Mouse (Mus musculus): ENCODE results near the gene Gadd45g.
"Not testable (repeated sequence)": the region's sequence is repeated elsewhere in the genome, so short reads cannot be mapped to it uniquely, and the experiment has no call there.

Gene Gadd45g

GRCm38 (mm10) chr13:51834520-51834919 lies 12.0 kb upstream of the Gadd45g start:
- no peak for DNase-seq

GRCm38 (mm10) chr13:51835208-51835607 lies 11.3 kb upstream of the Gadd45g start:
- not testable (repeated sequence) for DNase-seq

GRCm38 (mm10) chr13:51837402-51837801 lies 9.1 kb upstream of the Gadd45g start:
- DNase-seq = no peak

GRCm38 (mm10) chr13:51839250-51840026 lies 7.0 kb upstream of the Gadd45g start:
- DNase-seq = peak; percentile 55

- peak; percentile 57 for DNase-seq
Measured at GRCm38 (mm10) chr13:51840702-51841101, 5.8 kb upstream of the Gadd45g start.

- peak; percentile 80 for DNase-seq
Measured at GRCm38 (mm10) chr13:51841541-51842115, 4.8 kb upstream of the Gadd45g start.

- DNase-seq = no peak
Measured at GRCm38 (mm10) chr13:51842191-51842590, 4.3 kb upstream of the Gadd45g start.

GRCm38 (mm10) chr13:51842773-51843172 lies 3.7 kb upstream of the Gadd45g start:
- peak; percentile 30 for DNase-seq

GRCm38 (mm10) chr13:51843298-51843697 lies 3.2 kb upstream of the Gadd45g start:
- DNase-seq = no peak

- DNase-seq = no peak
Measured at GRCm38 (mm10) chr13:51844118-51844517, 2.4 kb upstream of the Gadd45g start.

GRCm38 (mm10) chr13:51844661-51845060 lies 1.8 kb upstream of the Gadd45g start:
- DNase-seq = peak; percentile 81

GRCm38 (mm10) chr13:51845072-51845471 lies 1.4 kb upstream of the Gadd45g start:
- no peak for DNase-seq

- peak; percentile 92 for DNase-seq
Measured at GRCm38 (mm10) chr13:51845591-51846191, 787 bp upstream of the Gadd45g start.

- peak; percentile 71 for DNase-seq
Measured at GRCm38 (mm10) chr13:51846868-51847793, 653 bp downstream of the Gadd45g start.

GRCm38 (mm10) chr13:51847979-51848480 lies 1.6 kb downstream of the Gadd45g start:
- DNase-seq = peak; percentile 90

- peak; percentile 93 for DNase-seq
Measured at GRCm38 (mm10) chr13:51848481-51849240, 2.2 kb downstream of the Gadd45g start.

GRCm38 (mm10) chr13:51849241-51850033 lies 3.0 kb downstream of the Gadd45g start:
- peak; percentile 89 for DNase-seq

GRCm38 (mm10) chr13:51850565-51850964 lies 4.1 kb downstream of the Gadd45g start:
- no peak for DNase-seq

- no peak for DNase-seq
Measured at GRCm38 (mm10) chr13:51852560-51853190, 6.2 kb downstream of the Gadd45g start.

Measured in liver (tissue).